Mouse (Mus musculus) hindbrain, embryonic 12.5 days (tissue): ENCODE measurements around the gene Gjc2. TPM values are rescaled to one million over a fixed set of nuclear protein-coding genes. Genes with fewer than 3 reads are reported as not detected.

Source experiments
- ATAC-seq: fragments of 200-750 bp; cut with Nextera tagmentation; 2 replicates; pipeline ENCODE4 v1.8.0; 2017; ENCODE audit warnings: moderate TSS enrichment; ENCODE audit not compliant: low FRiP score
- H3K27ac ChIP-seq: fragments of 300-500 bp; sonication (generic); 2 replicates; pipeline ENCODE4 v1.5.1; 2016; ENCODE audit warnings: mild to moderate bottlenecking
- H3K27me3 ChIP-seq: fragments of 300-500 bp; sonication (generic); 2 replicates; pipeline ENCODE4 v1.6.1; 2016; ENCODE audit warnings: mild to moderate bottlenecking
- H3K36me3 ChIP-seq: fragments of 300-500 bp; sonication (generic); 2 replicates; pipeline ENCODE4 v1.6.1; 2016; ENCODE audit warnings: mild to moderate bottlenecking
- H3K4me1 ChIP-seq: fragments of 300-500 bp; sonication (generic); 2 replicates; pipeline ENCODE4 v1.6.1; 2016
- H3K4me2 ChIP-seq: fragments of 300-500 bp; sonication (generic); replicated peaks from 2 replicates; pipeline ENCODE4 v1.6.1; 2016; ENCODE audit warnings: mild to moderate bottlenecking
- H3K4me3 ChIP-seq: fragments of 300-500 bp; sonication (generic); 2 replicates; pipeline ENCODE4 v1.5.1; 2016; ENCODE audit warnings: mild to moderate bottlenecking
- H3K9ac ChIP-seq: fragments of 300-500 bp; sonication (generic); 2 replicates; pipeline ENCODE4 v1.6.1; 2016; ENCODE audit warnings: mild to moderate bottlenecking, moderate library complexity
- H3K9me3 ChIP-seq: fragments of 300-500 bp; sonication (generic); replicated peaks from 2 replicates; pipeline ENCODE4 v1.6.1; 2016; ENCODE audit warnings: mild to moderate bottlenecking
- WGBS: fragments of 180-500 bp; shearing (Covaris S2); methylation state at CpG from one replicate; pipeline ENCODE4 v1.1.7; 2016; 5-methylcytosine and 5-hydroxymethylcytosine counted together
- polyA plus RNA-seq: library from polyadenylated mRNA; unstranded; fragments of >200 nt; fragmentation: Nextera tagmentation; extraction: Ambion mirVana; gene quantifications from 2 replicates; pipeline ENCODE4 v1.2.1, GENCODE M21; 2016

The Gjc2 gene
- polyA plus RNA-seq, 1 experiment from 2014 or later: 0.28 TPM

DNA sequence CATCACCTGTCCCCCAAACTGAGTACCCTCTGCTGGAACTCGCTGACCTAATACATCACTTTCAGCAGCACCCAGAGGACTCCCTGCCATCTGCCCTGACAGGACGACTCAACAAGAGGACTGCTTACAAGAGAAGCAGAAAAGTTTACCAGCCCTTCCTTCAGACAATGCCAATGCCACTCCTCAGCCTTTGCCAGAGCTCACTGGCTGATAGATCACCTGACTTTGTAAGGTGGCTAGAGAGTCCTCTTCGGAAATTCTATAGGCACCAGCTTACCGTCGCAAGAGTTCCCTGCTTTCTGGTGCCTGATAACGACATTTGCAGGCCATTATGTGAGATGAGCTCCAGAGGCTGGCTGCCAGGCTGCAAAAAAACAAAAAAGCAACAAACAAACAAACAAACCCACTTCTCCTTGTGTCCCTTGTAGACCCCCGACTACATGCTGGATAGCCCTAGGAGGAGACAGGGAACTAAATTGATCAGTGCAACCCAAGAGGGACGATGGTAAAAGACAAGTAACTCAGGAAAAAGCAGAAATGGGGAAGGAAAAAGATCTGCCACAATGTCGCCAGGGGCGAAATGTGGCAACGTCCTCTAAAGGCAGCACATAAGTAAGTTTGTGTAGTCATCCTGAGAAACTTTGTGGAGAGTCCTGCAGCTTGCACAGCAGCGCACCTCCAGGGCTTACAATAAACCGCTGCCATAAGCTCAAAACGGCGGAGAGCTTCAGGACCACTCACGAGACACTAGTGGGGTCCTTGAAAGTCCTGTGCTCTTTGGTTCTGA, 18.4 kb upstream of the Gjc2 start:
- peaks cover 28% of the 10 kb centered on the region for H3K36me3 ChIP-seq
- no peak; the same call in 1 of the 2 replicates for ATAC-seq
- H3K9me3 ChIP-seq: no peaks in the 10 kb centered on the region
- H3K9ac ChIP-seq: peak overlapping the region; percentile 83
- H3K27me3 ChIP-seq: no peaks in the 10 kb centered on the region
- peak overlapping the region; percentile 69 for H3K4me3 ChIP-seq
- H3K4me1 ChIP-seq: peaks cover 14% of the 10 kb centered on the region
- 33% methylated on average over 16 of the region's 16 CpGs for WGBS
- 0 out of 2 replicates have a peak overlapping the region, but pooled peaks have one; percentile 52 for H3K27ac ChIP-seq
- H3K4me2 ChIP-seq: peak overlapping the region; percentile 86

DNA sequence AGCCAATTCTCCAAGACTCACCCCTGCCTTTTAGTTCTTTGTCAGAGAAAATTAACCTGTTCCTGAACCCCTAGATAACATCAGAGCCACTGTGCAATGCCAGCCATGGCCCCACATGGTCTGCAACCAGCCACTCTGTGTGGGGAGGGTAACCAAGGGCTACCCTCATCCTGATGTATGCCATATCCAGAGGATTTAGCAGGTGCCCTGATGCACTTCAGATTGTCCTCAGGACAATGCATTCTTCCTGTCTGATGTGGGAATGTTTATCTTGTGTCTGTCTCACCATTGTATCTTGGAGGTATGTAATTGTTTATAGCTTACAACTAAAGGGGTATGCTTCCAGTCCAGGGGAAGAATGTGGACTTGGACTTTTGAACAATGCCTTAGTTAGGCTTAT, 13.2 kb upstream of the Gjc2 start:
- Histone ChIP-seq H3K36me3 (0 out of 2 replicates have a peak, but pooled peaks cover 7% of the 10 kb centered on the region), H3K4me1 (peaks cover 3% of the 10 kb centered on the region), H3K4me2 (no peak overlapping the region), H3K27me3 (peaks cover 8% of the 10 kb centered on the region; the same call in 1 of the 2 replicates), H3K4me3 (no peak overlapping the region), H3K9ac (no peak overlapping the region), H3K9me3 (no peaks in the 10 kb centered on the region), H3K27ac (no peak overlapping the region)
- ATAC-seq: no peak

DNA sequence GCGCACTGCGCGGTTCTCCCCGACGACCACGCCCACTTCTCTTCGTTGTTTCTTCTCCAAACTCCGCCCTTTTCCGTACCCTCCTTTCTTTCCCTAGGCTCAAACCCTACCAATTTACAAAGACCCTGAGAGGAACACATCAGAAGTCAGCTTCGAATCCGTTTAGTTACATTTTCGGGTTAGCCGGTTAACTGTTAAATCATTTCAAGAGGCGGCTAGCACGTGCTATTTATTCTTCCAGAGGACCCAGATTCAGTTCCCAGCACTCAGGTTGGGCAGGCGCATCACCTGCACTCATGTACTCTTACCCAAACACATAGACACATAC, 9.0 kb upstream of the Gjc2 start, which contains the start of gene Guk1:
TSS of gene Guk1 (minus strand) at position 154 of the 328 bp plus-strand sequence.
- no peaks in the 10 kb centered on the region for H3K9me3 ChIP-seq
- no peaks in the 10 kb centered on the region for H3K36me3 ChIP-seq
- peak within 1 kb of the TSS; percentile 56 for H3K4me2 ChIP-seq
- 5% methylated on average over 16 of the region's 16 CpGs for WGBS
- H3K4me3 ChIP-seq: peak within 1 kb of the TSS; percentile 63
- peaks cover 13% of the 10 kb centered on the region for H3K4me1 ChIP-seq
- peaks cover 8% of the 10 kb centered on the region; the same call in 1 of the 2 replicates for H3K27me3 ChIP-seq
- ATAC-seq: peak; percentile 14; the same call in 1 of the 2 replicates
- H3K27ac ChIP-seq: peak within 1 kb of the TSS; percentile 92
- peak within 1 kb of the TSS; percentile 75 for H3K9ac ChIP-seq

GRCm38 (mm10) chr11:59191231-59192058, 8.4 kb upstream of the Gjc2 start:
- Histone ChIP-seq H3K4me1 (peaks cover 13% of the 10 kb centered on the region), H3K27ac (peak overlapping the region; percentile 92), H3K9ac (peak overlapping the region; percentile 75), H3K4me3 (peak overlapping the region; percentile 63), H3K9me3 (no peaks in the 10 kb centered on the region), H3K4me2 (peak overlapping the region; percentile 56), H3K27me3 (peaks cover 8% of the 10 kb centered on the region; the same call in 1 of the 2 replicates), H3K36me3 (no peaks in the 10 kb centered on the region)
- peak; percentile 97 for ATAC-seq
- WGBS: under 1% methylated on average over 58 of the region's 59 CpGs

DNA sequence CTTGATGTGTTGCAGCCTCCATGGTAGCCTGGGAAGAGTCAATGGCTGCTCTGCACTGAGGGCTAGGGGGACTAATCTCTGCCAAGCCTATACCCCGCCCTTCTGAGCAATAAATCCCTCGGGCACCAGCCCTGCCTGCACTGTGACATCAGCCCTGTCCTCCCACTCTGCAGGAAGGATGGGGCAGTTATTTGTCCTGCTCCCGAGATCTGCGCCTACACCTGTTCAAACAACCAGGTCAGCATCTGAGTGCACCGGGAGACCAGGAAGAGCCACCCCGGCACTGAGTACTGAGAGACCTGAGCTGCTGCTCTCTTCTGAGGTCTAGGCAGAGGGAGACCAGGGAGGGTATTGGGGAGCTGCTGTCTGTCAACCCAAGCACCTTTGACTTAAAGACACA, 4.7 kb upstream of the Gjc2 start:
- peaks cover 25% of the 10 kb centered on the region for H3K36me3 ChIP-seq
- no peaks in the 10 kb centered on the region for H3K9me3 ChIP-seq
- no peak overlapping the region for H3K4me2 ChIP-seq
- peaks cover 15% of the 10 kb centered on the region for H3K4me1 ChIP-seq
- H3K27me3 ChIP-seq: no peaks in the 10 kb centered on the region
- H3K9ac ChIP-seq: no peak overlapping the region
- no peak overlapping the region for H3K27ac ChIP-seq
- WGBS: 87% methylated on average over 6 of the region's 6 CpGs
- ATAC-seq: no peak
- no peak overlapping the region for H3K4me3 ChIP-seq

DNA sequence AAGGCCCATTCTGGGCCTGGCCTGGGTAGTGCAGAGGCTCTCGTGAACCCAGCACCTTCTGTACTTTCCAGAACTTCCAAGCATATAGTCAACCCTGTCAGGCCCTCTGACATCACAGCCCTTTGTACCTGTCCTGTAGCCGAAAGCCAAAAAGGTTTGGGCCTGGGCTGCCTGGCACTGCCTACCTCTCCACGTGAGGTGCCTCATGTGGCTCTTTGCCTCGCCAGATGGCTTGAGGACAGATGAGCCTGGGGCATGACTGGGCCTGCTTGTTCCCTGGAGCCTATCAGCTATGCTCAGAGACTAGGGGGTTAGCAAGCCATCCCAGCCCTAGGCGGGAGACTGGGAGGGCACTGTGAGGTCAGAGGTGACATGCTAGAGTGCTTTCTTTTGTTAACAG, 2.5 kb upstream of the Gjc2 start:
- no peak for ATAC-seq
- peaks cover 27% of the 10 kb centered on the region for H3K36me3 ChIP-seq
- H3K4me3 ChIP-seq: no peak overlapping the region
- H3K27me3 ChIP-seq: no peaks in the 10 kb centered on the region
- no peak overlapping the region for H3K9ac ChIP-seq
- 78% methylated on average over 5 of the region's 5 CpGs for WGBS
- no peak overlapping the region for H3K27ac ChIP-seq
- no peaks in the 10 kb centered on the region for H3K9me3 ChIP-seq
- peaks cover 11% of the 10 kb centered on the region; the same call in 1 of the 2 replicates for H3K4me1 ChIP-seq
- H3K4me2 ChIP-seq: no peak overlapping the region

- no peak for ATAC-seq
- no peak overlapping the region for H3K4me3 ChIP-seq
- H3K27me3 ChIP-seq: peaks cover 6% of the 10 kb centered on the region
- H3K4me1 ChIP-seq: 0 out of 2 replicates have a peak, but pooled peaks cover 5% of the 10 kb centered on the region
- no peak overlapping the region for H3K9ac ChIP-seq
- H3K36me3 ChIP-seq: peaks cover 27% of the 10 kb centered on the region
- no peaks in the 10 kb centered on the region for H3K9me3 ChIP-seq
- no peak overlapping the region for H3K27ac ChIP-seq
- no peak overlapping the region for H3K4me2 ChIP-seq
- WGBS: 45% methylated on average over 3 of the region's 3 CpGs
Measured at GRCm38 (mm10) chr11:59183821-59184220, 808 bp upstream of the Gjc2 start.

GRCm38 (mm10) chr11:59176921-59177320, 6.1 kb downstream of the Gjc2 start:
- H3K27me3 ChIP-seq: peaks cover 59% of the 10 kb centered on the region
- peak overlapping the region; percentile 10 for H3K4me3 ChIP-seq
- WGBS: 9% methylated on average over 34 of the region's 34 CpGs
- H3K9ac ChIP-seq: no peak overlapping the region
- H3K4me2 ChIP-seq: peak overlapping the region; percentile 21; the same call in 1 of the 2 replicates
- no peak overlapping the region for H3K27ac ChIP-seq
- ATAC-seq: no peak
- no peaks in the 10 kb centered on the region for H3K36me3 ChIP-seq
- peaks cover 5% of the 10 kb centered on the region for H3K4me1 ChIP-seq
- no peaks in the 10 kb centered on the region for H3K9me3 ChIP-seq

- H3K27ac ChIP-seq: no peak overlapping the region
- peak overlapping the region; percentile 21 for H3K4me2 ChIP-seq
- no peaks in the 10 kb centered on the region for H3K36me3 ChIP-seq
- peaks cover 63% of the 10 kb centered on the region for H3K27me3 ChIP-seq
- WGBS: 6% methylated on average over 47 of the region's 48 CpGs
- H3K4me3 ChIP-seq: peak overlapping the region; percentile 10
- peaks cover 5% of the 10 kb centered on the region for H3K4me1 ChIP-seq
- H3K9ac ChIP-seq: no peak overlapping the region
- H3K9me3 ChIP-seq: no peaks in the 10 kb centered on the region
- ATAC-seq: no peak
Measured at GRCm38 (mm10) chr11:59176475-59176874, 6.5 kb downstream of the Gjc2 start.

DNA sequence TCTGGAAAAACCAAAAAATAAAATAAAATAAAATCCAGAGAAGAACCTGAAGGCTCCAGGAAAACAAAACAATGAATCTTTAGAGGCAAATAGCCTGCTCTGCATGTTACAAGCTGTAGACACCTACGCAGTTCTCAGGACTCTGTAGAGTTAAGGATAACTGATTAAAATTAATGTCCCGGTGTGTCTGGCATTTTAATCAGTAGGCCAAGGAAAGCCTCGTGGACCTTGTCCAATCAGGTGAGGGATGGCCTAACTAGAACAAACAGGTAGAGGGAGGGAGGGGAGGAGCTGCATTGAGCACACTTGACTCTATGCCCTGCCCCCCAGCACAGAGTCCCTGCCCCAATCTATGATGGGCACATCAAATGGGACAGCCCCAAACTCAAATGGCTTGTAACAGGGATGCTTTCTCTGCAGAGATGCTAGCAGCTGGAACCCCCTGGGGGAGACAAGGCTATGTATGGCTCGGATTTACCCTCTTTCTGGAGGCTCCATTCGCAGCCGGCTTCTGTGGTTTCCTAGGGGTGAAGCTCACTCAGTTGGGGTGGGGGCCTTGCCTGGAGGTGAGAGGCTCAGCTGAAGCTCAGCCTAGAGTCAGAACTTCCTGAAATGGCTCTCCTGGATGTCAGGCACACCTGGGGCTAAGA, 8.7 kb downstream of the Gjc2 start:
- peaks cover 5% of the 10 kb centered on the region for H3K4me1 ChIP-seq
- H3K9ac ChIP-seq: no peak overlapping the region
- H3K27me3 ChIP-seq: peaks cover 66% of the 10 kb centered on the region
- no peak for ATAC-seq
- no peaks in the 10 kb centered on the region for H3K36me3 ChIP-seq
- WGBS: 49% methylated on average over 6 of the region's 6 CpGs
- H3K4me2 ChIP-seq: no peak overlapping the region
- no peak overlapping the region for H3K27ac ChIP-seq
- no peak overlapping the region for H3K4me3 ChIP-seq
- H3K9me3 ChIP-seq: no peaks in the 10 kb centered on the region

GRCm38 (mm10) chr11:59170549-59170948, 12.5 kb downstream of the Gjc2 start:
- Histone ChIP-seq H3K27ac (no peak overlapping the region), H3K4me3 (no peak overlapping the region), H3K9me3 (no peaks in the 10 kb centered on the region), H3K36me3 (no peaks in the 10 kb centered on the region), H3K27me3 (peaks cover 30% of the 10 kb centered on the region), H3K4me1 (no peaks in the 10 kb centered on the region), H3K4me2 (no peak overlapping the region), H3K9ac (no peak overlapping the region)
- ATAC-seq: no peak
- WGBS: 64% methylated on average over 4 of the region's 4 CpGs

- Histone ChIP-seq H3K4me3 (no peak overlapping the region), H3K27me3 (peaks cover 23% of the 10 kb centered on the region), H3K9ac (no peak overlapping the region), H3K4me1 (no peaks in the 10 kb centered on the region), H3K36me3 (no peaks in the 10 kb centered on the region), H3K27ac (no peak overlapping the region), H3K9me3 (no peaks in the 10 kb centered on the region), H3K4me2 (no peak overlapping the region)
- 77% methylated on average over 3 of the region's 3 CpGs for WGBS
- no peak for ATAC-seq
Measured at GRCm38 (mm10) chr11:59169807-59170206, 13.2 kb downstream of the Gjc2 start.
